Mouse (Mus musculus): ENCODE data around the gene Nme8. TPM values are rescaled to one million over a fixed set of nuclear protein-coding genes. Genes with fewer than 3 reads are reported as not detected.

The Nme8 gene
- total RNA-seq, 2 experiments from 2014 or later = not detected

- intact Hi-C loops (cut with DNase I) = no loop called here
- no peak for DNase-seq (ENCODE audit: low spot score)
Observed at GRCm38 (mm10) chr13:19603719-19604118, 93.9 kb downstream of the Nme8 start.

- DNase-seq (ENCODE audit: low spot score) = no peak
- intact Hi-C loops (cut with DNase I) = no loop called here
Observed at GRCm38 (mm10) chr13:19602531-19602930, 95.1 kb downstream of the Nme8 start.

GRCm38 (mm10) chr13:19599242-19599641 lies 98.4 kb downstream of the Nme8 start:
- DNase-seq (ENCODE audit: low spot score) = no peak

GRCm38 (mm10) chr13:19595141-19595540 lies 102.5 kb downstream of the Nme8 start:
- intact Hi-C loops (cut with DNase I) = no loop called here
- no peak for DNase-seq (ENCODE audit: low spot score)

More at GRCm38 (mm10) chr13:19599242-19599641, 98.4 kb downstream of the Nme8 start:
- intact Hi-C loops (cut with DNase I) = no loop called here

Other genes starting within 250 kb of the Nme8 start
- 10 to 100 TPM; 13.7 to 17.9 TPM for gene Epdr1, start 77.9 kb downstream of the Nme8 start, total RNA-seq (2021)
- gene Sfrp4, start 74.7 kb downstream of the Nme8 start, total RNA-seq (2021) = under 1 TPM in 1 of 2 experiments, not detected in 1; 0.31 TPM
- gene Gpr141, start 126.5 kb upstream of the Nme8 start, total RNA-seq (2021) = under 1 TPM in 1 of 2 experiments, not detected in 1; 0.16 TPM